Mouse (Mus musculus): Measurements from ENCODE around the gene Pik3c2g. TPM values are rescaled to one million over a fixed set of nuclear protein-coding genes. Genes with fewer than 3 reads are reported as not detected.

The Pik3c2g gene
- polyA plus RNA-seq, 1 experiment from 2014 or later: 3.0 TPM

GRCm38 (mm10) chr6:139718416-139718984 is 131.5 kb downstream of the Pik3c2g start:
- ATAC-seq: no peak
- no peak for TF ChIP-seq EP300 (IDR thresholded peaks at IDR 0.05)
- no peak for TF ChIP-seq CTCF (IDR thresholded peaks at IDR 0.05)
- no peak for DNase-seq (ENCODE audit: low spot score)
- WGBS: 77% methylated on average over 3 of the region's 3 CpGs
- H3K4me3 ChIP-seq (ENCODE audit: low read depth, low read length): no peak overlapping the region
- H3K9me3 ChIP-seq (ENCODE audit: low read length): no peaks in the 10 kb centered on the region
- no peak overlapping the region for H3K9ac ChIP-seq (replicated peaks; ENCODE audit: low read depth)
- no peak overlapping the region for H3K4me2 ChIP-seq (replicated peaks; ENCODE audit: low read depth, low read length)
- no peaks in the 10 kb centered on the region for H3K27me3 ChIP-seq (replicated peaks; ENCODE audit: insufficient read depth, low read length)
- no peaks in the 10 kb centered on the region for H3K36me3 ChIP-seq (ENCODE audit: insufficient read depth, low read length)
- no peaks in the 10 kb centered on the region for H3K4me1 ChIP-seq (ENCODE audit: insufficient read depth, low read depth, low read length)
- H3K27ac ChIP-seq (ENCODE audit: low read length): no peak overlapping the region

- no peaks in the 10 kb centered on the region for H3K9me3 ChIP-seq (ENCODE audit: low read length)
- H3K4me3 ChIP-seq (ENCODE audit: low read depth, low read length): no peak overlapping the region
- no peaks in the 10 kb centered on the region for H3K4me1 ChIP-seq (ENCODE audit: insufficient read depth, low read depth, low read length)
- H3K9ac ChIP-seq (replicated peaks; ENCODE audit: low read depth): no peak overlapping the region
- no peaks in the 10 kb centered on the region for H3K36me3 ChIP-seq (ENCODE audit: insufficient read depth, low read length)
- no peak for ATAC-seq
- H3K27ac ChIP-seq (ENCODE audit: low read length): no peak overlapping the region
- DNase-seq (ENCODE audit: low spot score): no peak
- TF ChIP-seq CTCF (IDR thresholded peaks at IDR 0.05) (no peak), EP300 (IDR thresholded peaks at IDR 0.05) (no peak)
- H3K4me2 ChIP-seq (replicated peaks; ENCODE audit: low read depth, low read length): no peak overlapping the region
- 90% methylated on average over 13 of the region's 13 CpGs for WGBS
- no peaks in the 10 kb centered on the region for H3K27me3 ChIP-seq (replicated peaks; ENCODE audit: insufficient read depth, low read length)
Measured at GRCm38 (mm10) chr6:139719639-139720221, 132.7 kb downstream of the Pik3c2g start.

- H3K36me3 ChIP-seq (ENCODE audit: insufficient read depth, low read length): no peaks in the 10 kb centered on the region
- 75% methylated on average over 9 of the region's 9 CpGs for WGBS
- no peaks in the 10 kb centered on the region for H3K27me3 ChIP-seq (replicated peaks; ENCODE audit: insufficient read depth, low read length)
- DNase-seq (ENCODE audit: low spot score) (no peak), ATAC-seq (no peak)
- no peak overlapping the region for H3K4me3 ChIP-seq (ENCODE audit: low read depth, low read length)
- H3K27ac ChIP-seq (ENCODE audit: low read length): no peak overlapping the region
- no peaks in the 10 kb centered on the region for H3K4me1 ChIP-seq (ENCODE audit: insufficient read depth, low read depth, low read length)
- no peak overlapping the region for H3K4me2 ChIP-seq (replicated peaks; ENCODE audit: low read depth, low read length)
- H3K9me3 ChIP-seq (ENCODE audit: low read length): no peaks in the 10 kb centered on the region
- no peak overlapping the region for H3K9ac ChIP-seq (replicated peaks; ENCODE audit: low read depth)
- no peak for TF ChIP-seq CTCF (IDR thresholded peaks at IDR 0.05)
- TF ChIP-seq EP300 (IDR thresholded peaks at IDR 0.05): no peak
Measured at GRCm38 (mm10) chr6:139735708-139736626, 148.9 kb downstream of the Pik3c2g start.

- 36% methylated on average over 5 of the region's 5 CpGs for WGBS
- ATAC-seq: no peak
- Histone ChIP-seq H3K9ac (replicated peaks; ENCODE audit: low read depth) (no peak overlapping the region), H3K9me3 (ENCODE audit: low read length) (no peaks in the 10 kb centered on the region), H3K27ac (ENCODE audit: low read length) (no peak overlapping the region), H3K4me3 (ENCODE audit: low read depth, low read length) (no peak overlapping the region), H3K4me2 (replicated peaks; ENCODE audit: low read depth, low read length) (no peak overlapping the region), H3K36me3 (ENCODE audit: insufficient read depth, low read length) (no peaks in the 10 kb centered on the region), H3K4me1 (ENCODE audit: insufficient read depth, low read depth, low read length) (no peaks in the 10 kb centered on the region), H3K27me3 (replicated peaks; ENCODE audit: insufficient read depth, low read length) (no peaks in the 10 kb centered on the region)
- no peak for TF ChIP-seq CTCF (IDR thresholded peaks at IDR 0.05)
- TF ChIP-seq EP300 (IDR thresholded peaks at IDR 0.05): no peak
- no peak for DNase-seq (ENCODE audit: low spot score)
Measured at GRCm38 (mm10) chr6:139738350-139738749, 151.3 kb downstream of the Pik3c2g start.

GRCm38 (mm10) chr6:139742693-139743432 is 155.8 kb downstream of the Pik3c2g start:
- no peak for ATAC-seq
- no peak for DNase-seq (ENCODE audit: low spot score)
- no peak overlapping the region for H3K4me3 ChIP-seq (ENCODE audit: low read depth, low read length)
- no peak overlapping the region for H3K4me2 ChIP-seq (replicated peaks; ENCODE audit: low read depth, low read length)
- TF ChIP-seq EP300 (IDR thresholded peaks at IDR 0.05) (no peak), CTCF (IDR thresholded peaks at IDR 0.05) (no peak)
- no peaks in the 10 kb centered on the region for H3K9me3 ChIP-seq (ENCODE audit: low read length)
- no peak overlapping the region for H3K27ac ChIP-seq (ENCODE audit: low read length)
- H3K27me3 ChIP-seq (replicated peaks; ENCODE audit: insufficient read depth, low read length): no peaks in the 10 kb centered on the region
- H3K4me1 ChIP-seq (ENCODE audit: insufficient read depth, low read depth, low read length): no peaks in the 10 kb centered on the region
- WGBS: 82% methylated on average over 12 of the region's 12 CpGs
- H3K36me3 ChIP-seq (ENCODE audit: insufficient read depth, low read length): no peaks in the 10 kb centered on the region
- H3K9ac ChIP-seq (replicated peaks; ENCODE audit: low read depth): no peak overlapping the region

Measured in lung, postnatal 0 days (tissue).